8 mouse cellular contexts compared by ENCODE assay signal in genomic region chr8:71468916-71469315, GRCm38 (mm10). TPM values are rescaled to one million over a fixed set of nuclear protein-coding genes. Genes with fewer than 3 reads are reported as not detected.
DNase-seq lines count a peak whose midpoint lies in the region; ATAC-seq lines count a peak whose summit lies in the region.

Gene Dda1 (plus strand): TSS chr8:71469199.

- DNase-seq in adrenal gland, adult (ENCODE audit: inconsistent age in 2 of 2, low spot score in 1 of 2), result peak; percentile 99
- DNase-seq in embryo, embryonic 10.5 days (ENCODE audit: low spot score), result peak; percentile 100
- DNase-seq in gastrocnemius, postnatal 14 days, result peak; percentile 98
- DNase-seq in left cerebral cortex, postnatal 10 days (ENCODE audit: extremely low spot score in 1 of 2, low spot score in 2 of 2), result peak; percentile 98 to 99
- DNase-seq in right cerebral cortex, postnatal 25 days, result peak; percentile 97
- peak; percentile 96 for DNase-seq in urinary bladder, postnatal 4 days (ENCODE audit: low spot score in 2 of 2)

- ATAC-seq in inflammation-experienced regulatory T-cells, adult 6 months, result peak; percentile 84
- peak; percentile 78 for ATAC-seq in megakaryocyte-erythroid progenitor cell, adult 5-6 weeks (replicated peaks; ENCODE audit: low FRiP score, low TSS enrichment, poor library complexity, severe bottlenecking)

- intact Hi-C loops in gastrocnemius, postnatal 14 days (cut with DNase I; ENCODE audit: low total_unique reads), result loop anchor here (10.0 kb wide), 1 partner anchor 94 kb away; the partner anchor contains the start of gene Ocel1
- intact Hi-C loops in left cerebral cortex, postnatal 10 days (cut with DNase I), result no loop called here

RNA-seq across cellular contexts. Expression of gene Dda1, which starts in this region (rescaled TPM):
- 10 to 100 TPM; 28.3 to 31.8 TPM for total RNA-seq in gastrocnemius, postnatal 14 days (2021)
- 10 to 100 TPM; 24.3 to 40.4 (median 25.5) TPM for polyA plus RNA-seq in inflammation-experienced regulatory T-cells, adult 6 months (2017; shearing (Covaris generic))
- total RNA-seq in left cerebral cortex, postnatal 10 days (2021), result 100 to 1,000 TPM; 120 to 127 TPM
- total RNA-seq in megakaryocyte-erythroid progenitor cell, adult 5-6 weeks (2014; fragmentation: Nextera tagmentation), result 31.4 and 47.5 TPM in 2 replicates
- total RNA-seq in megakaryocyte-erythroid progenitor cell, adult 5-6 weeks (2017), result 13.3 and 19.6 TPM in 2 replicates

Comparison
In these comparisons a context has a peak if more than half of its experiments do, and no peak if none do; other contexts are left out.
1. Peak in every context shown above with its lines: DNase-seq and ATAC-seq.